Mouse (Mus musculus): ENCODE results near the gene Plscr3.

The Plscr3 gene

GRCm38 (mm10) chr11:69846198-69846680 is at the start of gene Plscr3:
Gene Plscr3 (plus strand): TSS chr11:69846376.
- peak; percentile 92 for DNase-seq (ENCODE audit: low read depth)

- DNase-seq (ENCODE audit: low read depth), result peak; percentile 21
These were observed 48.3 kb upstream of the Plscr3 start for GRCm38 (mm10) chr11:69797924-69798323.

GRCm38 (mm10) chr11:69799394-69800137 is 46.6 kb upstream of the Plscr3 start:
- DNase-seq (ENCODE audit: low read depth), result peak; percentile 36

- DNase-seq (ENCODE audit: low read depth), result no peak
These were observed 46.1 kb upstream of the Plscr3 start for GRCm38 (mm10) chr11:69800138-69800391.

DNA sequence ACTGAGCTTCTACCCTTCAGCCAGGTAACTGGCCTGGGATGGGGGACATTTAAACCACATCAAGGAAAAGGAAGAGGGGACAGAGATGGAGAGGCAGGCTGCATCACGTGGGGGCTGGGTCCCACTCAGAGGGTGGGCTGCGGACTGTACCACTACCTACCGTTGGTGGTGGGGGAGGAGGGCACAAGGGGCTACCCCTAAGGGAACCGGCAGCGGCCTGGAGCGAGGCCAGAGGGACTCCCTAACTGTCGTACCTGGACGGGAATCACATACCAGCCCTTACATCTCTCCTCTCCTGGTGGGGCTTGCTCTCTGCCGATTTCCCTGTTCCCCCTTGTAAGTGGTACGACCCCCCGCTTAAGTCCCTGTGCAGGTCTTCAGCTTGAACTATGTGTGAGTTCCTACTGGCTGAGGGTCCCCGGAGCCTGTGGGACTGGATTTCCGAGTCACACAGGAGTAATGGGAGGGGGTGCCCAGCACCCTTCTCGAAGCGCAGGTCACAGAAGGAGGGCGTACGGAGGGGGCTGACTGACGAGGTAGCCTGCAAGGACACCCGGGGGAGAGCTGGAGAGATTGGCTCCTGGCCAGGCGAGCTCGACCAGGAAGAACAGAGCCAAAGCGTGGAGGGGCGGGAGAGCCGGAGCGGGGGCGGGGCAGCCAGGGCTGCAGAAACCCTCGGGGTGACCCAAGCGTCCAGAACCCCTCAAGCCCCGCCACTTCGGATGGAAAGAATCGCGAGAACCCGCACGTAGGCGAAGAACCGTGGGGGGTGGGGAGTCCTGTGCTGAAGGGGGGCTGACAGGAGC is 45.6 kb upstream of the Plscr3 start:
- DNase-seq (ENCODE audit: low read depth), result peak; percentile 42

- peak; percentile 36 for DNase-seq (ENCODE audit: low read depth)
These were observed 44.7 kb upstream of the Plscr3 start, which contains the start of gene Fgf11 for GRCm38 (mm10) chr11:69801379-69801977. Gene Fgf11 (minus strand): TSS chr11:69801857.

DNA sequence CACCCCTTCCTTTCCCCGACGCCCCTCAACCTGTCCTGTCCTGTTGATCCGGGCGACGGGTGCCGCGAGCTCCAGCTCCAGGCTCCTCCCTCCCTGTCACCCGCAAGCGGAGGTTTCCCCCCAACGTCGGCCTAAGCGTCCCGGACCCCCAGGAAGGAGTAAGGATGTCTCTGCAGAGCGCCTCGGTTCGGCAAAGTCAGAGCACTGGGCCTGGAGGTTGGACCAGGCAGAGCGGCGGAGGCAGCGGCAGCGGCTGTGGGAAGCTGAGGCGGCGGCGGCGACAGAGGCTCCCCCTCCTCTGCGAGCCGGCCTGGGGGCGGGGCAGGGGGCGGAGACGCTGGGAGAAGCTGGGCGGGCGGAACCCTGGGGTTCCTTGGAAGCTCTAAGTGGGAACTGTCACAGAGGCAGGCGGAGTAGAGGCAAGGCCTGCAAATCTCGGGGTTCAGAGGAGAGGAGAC is 43.5 kb upstream of the Plscr3 start:
- peak; percentile 77 for DNase-seq (ENCODE audit: low read depth)

- no peak for DNase-seq (ENCODE audit: low read depth)
These were observed 42.8 kb upstream of the Plscr3 start for GRCm38 (mm10) chr11:69803328-69803727.

- peak; percentile 79 for DNase-seq (ENCODE audit: low read depth)
These were observed 42.2 kb upstream of the Plscr3 start for GRCm38 (mm10) chr11:69803786-69804651.

GRCm38 (mm10) chr11:69804652-69804940 is 41.6 kb upstream of the Plscr3 start:
- DNase-seq (ENCODE audit: low read depth), result no peak

DNA sequence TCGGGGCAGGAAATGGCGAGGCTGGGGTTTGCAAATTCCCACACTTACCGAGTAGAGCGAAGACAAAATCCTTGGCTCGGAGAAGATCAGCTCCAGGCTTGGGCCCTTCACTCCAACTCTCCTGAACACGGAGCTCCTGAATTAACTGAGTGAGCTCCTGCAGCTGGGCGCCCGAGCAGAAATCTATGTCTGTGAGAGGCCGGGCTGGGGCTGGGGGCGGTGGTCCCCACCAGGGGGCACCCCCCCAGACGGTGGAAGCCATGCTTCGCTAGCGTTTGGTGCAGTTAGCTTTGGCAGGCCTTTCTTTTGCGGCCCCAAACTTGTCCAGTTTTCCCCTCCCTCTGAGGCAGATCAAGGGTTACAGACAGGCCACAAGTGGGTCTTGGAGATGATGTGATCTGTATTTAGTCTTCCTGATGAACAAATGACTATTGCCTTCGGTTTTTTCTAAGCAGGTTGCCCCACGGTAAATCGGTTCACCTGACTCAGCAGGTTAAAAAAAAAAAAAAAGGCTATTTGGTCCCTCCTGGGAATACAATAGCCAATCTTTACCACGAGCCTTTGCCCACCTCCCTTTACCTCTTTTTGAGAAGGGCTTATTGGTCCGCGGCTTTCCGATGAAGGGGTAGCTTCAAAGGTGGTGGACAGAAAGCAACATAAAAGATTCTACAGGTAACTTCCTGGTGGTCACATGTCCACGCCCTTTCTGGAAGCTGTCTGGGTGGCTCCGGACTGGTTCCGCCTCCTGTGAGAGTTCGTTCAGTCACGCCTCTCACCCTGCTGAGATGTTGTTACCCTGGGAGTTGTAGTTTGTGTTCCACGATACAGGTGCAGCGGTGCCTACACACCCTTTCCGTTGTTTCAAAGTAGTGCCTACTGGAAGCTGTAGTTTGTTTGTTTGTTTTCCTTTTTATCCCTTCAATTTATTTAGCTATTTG is 40.9 kb upstream of the Plscr3 start, which contains the start of gene Tmem102:
Tmem102 (minus strand) TSS at position 653 of the 938 bp plus-strand sequence.
- DNase-seq (ENCODE audit: low read depth), result no peak

- peak; percentile 24 for DNase-seq (ENCODE audit: low read depth)
These were observed 39.8 kb upstream of the Plscr3 start for GRCm38 (mm10) chr11:69806378-69806777.

DNA sequence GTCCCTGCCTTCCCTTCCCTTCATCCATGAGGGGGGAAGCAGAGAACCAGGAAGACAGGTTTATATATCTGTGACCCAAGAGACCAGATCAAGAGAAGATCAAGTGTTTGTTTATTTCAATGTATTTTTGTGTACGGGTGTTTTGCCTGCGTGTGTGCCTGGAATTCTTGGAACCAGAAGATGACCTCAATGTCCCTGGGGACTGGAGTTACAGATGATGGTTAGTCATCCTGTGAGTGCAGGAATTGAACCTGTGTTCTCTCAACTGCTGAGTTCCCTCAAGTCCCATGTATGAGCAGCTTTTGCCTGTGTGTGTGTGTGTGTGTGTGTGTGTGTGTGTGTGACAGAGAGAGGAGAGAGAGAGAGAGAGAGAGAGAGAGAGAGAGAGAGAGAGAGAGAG is 38.5 kb upstream of the Plscr3 start:
- no peak for DNase-seq (ENCODE audit: low read depth)

DNA sequence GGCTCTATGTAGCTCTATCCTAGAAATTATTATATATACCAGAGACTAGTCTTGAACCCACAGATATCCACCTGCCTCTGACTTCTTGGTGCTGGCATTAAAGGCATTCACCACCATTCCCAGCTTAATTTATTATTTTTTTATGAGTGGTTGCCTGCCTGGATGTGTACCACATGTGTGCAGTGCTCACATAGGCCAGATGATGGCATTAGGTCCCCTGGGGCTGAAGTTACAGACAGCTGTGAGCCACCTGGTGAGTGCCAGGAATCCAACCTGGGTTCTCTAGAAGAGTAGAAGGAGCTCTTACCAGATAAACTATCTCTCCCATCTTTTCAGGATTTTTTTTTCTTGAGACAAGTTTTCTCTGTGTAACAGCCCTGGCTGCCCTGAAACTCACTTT is 35.9 kb upstream of the Plscr3 start:
- no peak for DNase-seq (ENCODE audit: low read depth)

DNA sequence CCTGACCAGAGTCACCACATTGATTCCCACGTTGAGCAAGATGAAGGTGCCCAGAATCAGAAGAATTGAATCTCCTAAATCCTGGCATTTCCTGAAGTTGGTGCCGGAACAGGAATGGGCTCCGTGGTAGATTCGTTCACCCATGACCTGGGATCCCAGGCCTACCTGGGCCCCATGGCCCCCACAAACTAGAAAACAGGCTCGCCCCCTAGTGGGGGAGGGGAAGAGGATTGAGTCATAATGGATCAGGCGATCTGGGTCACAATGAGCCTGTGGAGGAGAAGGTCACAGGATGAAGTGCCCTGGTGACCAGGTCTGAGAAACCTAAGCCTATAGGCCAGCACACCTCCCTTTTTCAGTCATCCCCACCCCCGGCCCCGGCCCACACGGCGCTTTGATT is 31.0 kb upstream of the Plscr3 start, which contains the start of gene Gm39566:
Gm39566 (minus strand) TSS at position 144 of the 400 bp plus-strand sequence.
- DNase-seq (ENCODE audit: low read depth), result no peak

DNA sequence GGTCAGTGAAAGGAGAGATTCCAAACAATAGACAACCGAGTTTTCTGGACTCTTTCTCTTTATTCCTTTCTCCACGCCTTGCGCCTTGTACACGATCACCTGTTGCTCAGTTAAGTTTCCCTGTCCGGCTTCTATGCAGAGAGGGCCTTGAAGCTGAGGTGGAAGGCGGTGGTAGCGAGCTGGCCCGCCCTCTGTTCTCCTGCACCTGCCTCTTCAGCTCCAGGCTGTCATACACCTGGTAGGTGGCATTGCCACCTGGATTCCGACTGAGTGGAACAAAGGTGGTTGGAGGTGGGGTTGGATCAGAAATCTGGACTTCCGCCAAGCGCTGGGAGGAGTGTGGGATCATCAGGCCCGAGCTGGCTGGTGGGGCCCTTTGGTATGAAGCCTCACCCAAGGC is 29.7 kb upstream of the Plscr3 start:
- DNase-seq (ENCODE audit: low read depth), result no peak

GRCm38 (mm10) chr11:69818365-69818764 is 27.8 kb upstream of the Plscr3 start, which contains the start of gene Spem2:
Gene Spem2 (minus strand): TSS chr11:69818465.
- DNase-seq (ENCODE audit: low read depth), result no peak

GRCm38 (mm10) chr11:69818871-69819270 is 27.3 kb upstream of the Plscr3 start:
- no peak for DNase-seq (ENCODE audit: low read depth)

GRCm38 (mm10) chr11:69822080-69822479 is 24.1 kb upstream of the Plscr3 start, which contains the start of gene Spem1:
Gene Spem1 (minus strand): TSS chr11:69822180.
- DNase-seq (ENCODE audit: low read depth), result no peak

- no peak for DNase-seq (ENCODE audit: low read depth)
These were observed 22.7 kb upstream of the Plscr3 start for GRCm38 (mm10) chr11:69823456-69823855.

GRCm38 (mm10) chr11:69828832-69829231 is 17.3 kb upstream of the Plscr3 start:
- no peak for DNase-seq (ENCODE audit: low read depth)

All from induced T-regulatory cell, adult 2 months (primary cell).